Mouse (Mus musculus) forebrain, postnatal 0 days (tissue): ENCODE results near the gene Gm973. TPM values are rescaled to one million over a fixed set of nuclear protein-coding genes. Genes with fewer than 3 reads are reported as not detected.

ENCODE experiments used
- ATAC-seq: fragments of 200-750 bp; cut with Nextera tagmentation; 2 replicates; pipeline ENCODE4 v1.8.0; 2017; ENCODE audit warnings: mild to moderate bottlenecking, moderate library complexity
- DNase-seq: peaks from one replicate; pipeline ENCODE4 v3.0.0-alpha.2; 2015
- H3K27ac ChIP-seq: fragments of 300-500 bp; sonication (generic); 2 replicates; pipeline ENCODE4 v1.5.1; 2014; ENCODE audit warnings: low read depth, mild to moderate bottlenecking, antibody characterized with exemption, low read length, moderate library complexity, mixed read lengths
- H3K27me3 ChIP-seq: fragments of 300-500 bp; sonication (generic); 2 replicates; pipeline ENCODE4 v1.6.1; 2014; ENCODE audit warnings: mild to moderate bottlenecking, low read length, mixed read lengths; ENCODE audit not compliant: insufficient read depth
- H3K36me3 ChIP-seq: fragments of 300-500 bp; sonication (generic); 2 replicates; pipeline ENCODE4 v1.6.1; 2014; ENCODE audit warnings: mild to moderate bottlenecking, moderate library complexity; ENCODE audit not compliant: insufficient read depth
- H3K4me1 ChIP-seq: fragments of 300-500 bp; sonication (generic); 2 replicates; pipeline ENCODE4 v1.6.1; 2014; ENCODE audit warnings: antibody characterized with exemption; ENCODE audit not compliant: insufficient read depth
- H3K4me2 ChIP-seq: fragments of 300-500 bp; sonication (generic); 2 replicates; pipeline ENCODE4 v1.6.1; 2014; ENCODE audit warnings: low read depth, mild to moderate bottlenecking, moderate library complexity
- H3K4me3 ChIP-seq: fragments of 300-500 bp; sonication (generic); 2 replicates; pipeline ENCODE4 v1.5.1; 2014; ENCODE audit warnings: low read depth, low read length, mixed read lengths
- H3K9ac ChIP-seq: fragments of 300-500 bp; sonication (generic); 2 replicates; pipeline ENCODE4 v1.6.1; 2014; ENCODE audit warnings: mild to moderate bottlenecking
- H3K9me3 ChIP-seq: fragments of 300-500 bp; sonication (generic); 2 replicates; pipeline ENCODE4 v1.6.1; 2016; ENCODE audit warnings: low read length
- CTCF ChIP-seq: sonication (generic); IDR thresholded peaks from 2 replicates; pipeline ENCODE4 v1.5.1; 2016; ENCODE audit warnings: antibody characterized with exemption, control low read depth, low read depth
- WGBS: fragments of 180-500 bp; shearing (Covaris S2); extraction: QIAGEN DNeasy Blood & Tissue Kit; methylation state at CpG from one replicate; pipeline ENCODE4 v1.1.7; 2014; 5-methylcytosine and 5-hydroxymethylcytosine counted together
- polyA plus RNA-seq: library from polyadenylated mRNA; unstranded; fragments of >200 nt; fragmentation: Nextera tagmentation; extraction: Ambion mirVana; gene quantifications from 2 replicates; pipeline ENCODE4 v1.2.1, GENCODE M21; 2015
- total RNA-seq: library from RNA; depleted of rRNA; stranded (reverse); fragments of >200 nt; gene quantifications from 2 replicates; pipeline ENCODE4 v1.2.3, GENCODE M21; 2014

Gm973 gene
- total and polyA plus RNA-seq, 2 experiments from 2014 or later, result 5.4 to 13.8 TPM

DNA sequence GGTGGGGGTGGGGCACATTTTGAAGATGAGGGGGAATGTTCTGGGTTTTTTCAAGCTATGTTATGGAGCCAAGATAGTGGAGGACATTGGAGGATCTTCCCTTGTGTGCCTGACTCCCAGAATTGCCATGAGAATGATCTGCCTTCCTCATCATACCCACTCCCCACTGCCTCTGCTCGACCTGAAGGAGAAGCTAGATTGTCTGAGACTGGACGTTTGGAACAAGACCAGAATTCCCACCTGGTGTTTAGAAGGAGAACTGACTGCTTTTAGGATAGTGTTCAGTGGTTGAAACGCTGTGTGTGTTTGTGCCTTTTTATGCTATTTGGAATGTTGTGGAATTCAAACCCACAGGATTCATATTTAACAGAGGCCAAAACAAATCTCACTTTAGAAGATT, 8.7 kb downstream of the Gm973 start:
- Histone ChIP-seq H3K9me3 (no peaks in the 10 kb centered on the region), H3K27ac (no peak overlapping the region), H3K4me1 (no peaks in the 10 kb centered on the region; the same call in 1 of the 2 replicates), H3K27me3 (no peaks in the 10 kb centered on the region), H3K4me3 (no peak overlapping the region), H3K36me3 (no peaks in the 10 kb centered on the region), H3K9ac (no peak overlapping the region), H3K4me2 (no peak overlapping the region)
- WGBS, result 57% methylated on average over 3 of the region's 3 CpGs
- TF ChIP-seq CTCF, result no peak
- ATAC-seq, result no peak
- no peak for DNase-seq

DNA sequence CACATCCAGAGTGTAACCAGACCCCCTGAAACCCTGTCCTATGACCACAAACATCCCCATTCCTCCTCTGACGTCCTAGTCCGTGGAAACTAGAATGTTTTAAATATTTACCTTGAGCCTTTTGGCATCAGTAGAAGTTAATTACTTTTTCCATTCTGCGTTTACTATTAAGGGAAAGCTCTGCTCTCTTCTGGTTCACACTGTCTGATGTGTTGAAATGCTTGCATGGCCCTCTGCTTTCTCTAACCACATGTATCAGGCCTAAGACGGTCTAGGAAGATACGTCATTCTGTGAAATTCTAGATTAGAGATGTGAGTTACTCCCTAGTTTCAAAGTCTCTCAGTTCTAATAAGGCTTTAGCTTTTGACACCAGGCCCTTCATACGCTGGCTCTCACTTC, 11.2 kb downstream of the Gm973 start:
- H3K36me3 ChIP-seq, result no peaks in the 10 kb centered on the region
- 96% methylated on average over 6 of the region's 6 CpGs for whole genome bisulfite sequencing
- ATAC-seq (no peak), DNase-seq (no peak)
- no peaks in the 10 kb centered on the region for H3K9me3 ChIP-seq
- no peak overlapping the region for H3K9ac ChIP-seq
- no peak overlapping the region for H3K27ac ChIP-seq
- no peak overlapping the region for H3K4me3 ChIP-seq
- H3K4me2 ChIP-seq, result no peak overlapping the region
- TF ChIP-seq CTCF, result no peak
- no peaks in the 10 kb centered on the region; the same call in 1 of the 2 replicates for H3K4me1 ChIP-seq
- no peaks in the 10 kb centered on the region for H3K27me3 ChIP-seq

DNA sequence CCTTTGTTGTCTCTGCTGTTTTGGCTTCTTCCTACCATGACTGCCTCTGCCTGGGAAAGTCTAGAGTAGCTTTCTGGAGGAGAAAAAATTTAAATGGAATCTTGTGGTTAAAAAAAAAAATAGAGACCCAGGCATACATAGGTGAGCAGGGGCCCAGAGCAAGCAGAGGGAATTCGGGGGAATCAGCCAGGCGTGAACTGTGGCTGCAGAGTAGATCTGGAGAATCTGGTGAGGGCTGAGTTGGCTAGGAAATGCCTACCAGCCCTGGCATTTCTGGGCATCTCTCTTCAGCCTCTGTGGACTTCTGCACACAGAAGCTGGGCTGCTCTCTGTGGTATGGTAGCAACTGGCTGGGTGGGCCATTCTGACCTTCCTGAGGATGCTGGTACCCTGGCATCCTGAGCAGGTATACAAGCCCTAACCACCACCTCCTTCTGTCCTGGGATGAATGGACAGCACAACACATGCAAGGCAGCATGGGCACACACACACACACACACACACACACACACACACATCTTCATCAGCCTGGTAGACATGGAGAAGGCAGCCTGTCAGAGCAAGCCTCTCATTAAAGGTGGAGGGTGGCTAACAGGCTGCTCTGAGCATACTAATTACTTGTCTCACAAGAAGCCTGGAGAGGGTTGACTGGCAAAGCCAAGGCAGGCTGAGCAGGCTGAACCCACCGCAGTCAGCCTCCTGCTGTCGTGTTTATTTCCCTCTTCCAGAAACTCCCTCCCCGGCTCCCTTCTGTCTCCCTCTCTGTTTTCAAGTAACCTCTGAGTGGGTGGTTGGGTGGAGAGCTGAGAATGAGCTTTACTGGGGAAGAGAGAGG, 19.1 kb downstream of the Gm973 start:
- 20% methylated on average over 5 of the region's 5 CpGs for WGBS
- H3K4me2 ChIP-seq, result no peak overlapping the region
- no peaks in the 10 kb centered on the region for H3K9me3 ChIP-seq
- peak; percentile 80 for DNase-seq
- peak; percentile 98 for ATAC-seq
- peak overlapping the region; percentile 89 for H3K27ac ChIP-seq
- H3K9ac ChIP-seq, result no peak overlapping the region
- TF ChIP-seq CTCF, result no peak
- no peaks in the 10 kb centered on the region for H3K36me3 ChIP-seq
- H3K4me1 ChIP-seq, result peaks cover 15% of the 10 kb centered on the region
- no peak overlapping the region for H3K4me3 ChIP-seq
- H3K27me3 ChIP-seq, result no peaks in the 10 kb centered on the region

DNA sequence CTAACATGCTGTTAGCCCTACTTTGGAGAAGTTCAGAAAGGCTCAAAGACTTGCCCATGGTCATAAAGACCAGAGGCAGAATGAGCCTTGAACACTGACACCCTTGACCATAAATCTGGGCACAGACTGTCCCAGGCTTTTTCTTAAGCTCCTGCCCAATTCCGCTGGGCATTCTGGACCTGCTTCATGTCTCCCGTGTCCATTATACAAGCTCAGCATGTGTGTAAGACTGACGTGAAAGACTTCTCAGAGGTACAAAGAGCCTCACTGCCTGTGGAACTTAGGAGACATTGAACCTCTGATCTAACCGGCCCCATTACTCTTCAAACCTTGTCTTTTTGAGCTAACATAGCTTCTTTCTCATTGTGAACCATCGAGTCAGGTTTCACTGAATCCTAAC, 22.3 kb downstream of the Gm973 start:
- no peak for ATAC-seq
- no peak for TF ChIP-seq CTCF
- WGBS, result 82% methylated on average over 5 of the region's 5 CpGs
- Histone ChIP-seq H3K4me3 (no peak overlapping the region), H3K9me3 (no peaks in the 10 kb centered on the region), H3K27ac (no peak overlapping the region), H3K36me3 (no peaks in the 10 kb centered on the region), H3K9ac (no peak overlapping the region), H3K4me1 (peaks cover 15% of the 10 kb centered on the region), H3K27me3 (no peaks in the 10 kb centered on the region), H3K4me2 (no peak overlapping the region)
- DNase-seq, result no peak

DNA sequence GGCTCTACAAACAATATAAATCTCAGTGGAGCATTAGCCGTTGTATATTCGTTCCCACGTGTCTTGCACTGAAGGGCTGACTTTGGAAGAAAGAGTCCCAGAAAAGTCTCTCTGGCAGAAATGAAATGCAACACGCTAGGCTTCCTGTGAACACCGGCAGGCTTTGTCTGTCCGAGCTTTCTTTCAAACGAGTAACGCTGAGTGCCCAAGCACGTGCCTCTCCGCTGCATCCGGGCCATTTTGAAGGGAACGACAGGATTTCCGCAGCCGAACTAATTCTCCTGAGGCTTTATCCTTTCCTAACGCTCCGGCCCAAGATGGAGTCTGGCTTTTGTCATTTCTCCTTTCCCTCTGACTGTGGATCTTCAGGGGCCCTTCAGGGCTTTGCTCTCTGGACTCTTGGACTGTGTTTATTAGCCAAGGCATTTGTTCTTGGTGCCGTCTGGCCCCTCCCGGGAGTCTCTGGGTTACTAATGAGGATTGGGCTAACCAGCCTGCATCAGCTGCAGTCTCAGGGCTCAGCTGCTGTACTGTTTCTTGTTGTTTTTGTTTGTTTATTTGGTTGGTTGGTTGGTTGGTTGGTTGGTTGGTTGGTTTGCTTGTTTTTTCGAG, 24.6 kb downstream of the Gm973 start:
- no peak for DNase-seq
- WGBS, result 42% methylated on average over 19 of the region's 19 CpGs
- Histone ChIP-seq H3K4me1 (peaks cover 7% of the 10 kb centered on the region; the same call in 1 of the 2 replicates), H3K27ac (no peak overlapping the region), H3K9me3 (no peaks in the 10 kb centered on the region), H3K27me3 (no peaks in the 10 kb centered on the region), H3K4me3 (no peak overlapping the region), H3K4me2 (no peak overlapping the region), H3K9ac (no peak overlapping the region), H3K36me3 (no peaks in the 10 kb centered on the region)
- ATAC-seq, result no peak
- no peak for TF ChIP-seq CTCF

DNA sequence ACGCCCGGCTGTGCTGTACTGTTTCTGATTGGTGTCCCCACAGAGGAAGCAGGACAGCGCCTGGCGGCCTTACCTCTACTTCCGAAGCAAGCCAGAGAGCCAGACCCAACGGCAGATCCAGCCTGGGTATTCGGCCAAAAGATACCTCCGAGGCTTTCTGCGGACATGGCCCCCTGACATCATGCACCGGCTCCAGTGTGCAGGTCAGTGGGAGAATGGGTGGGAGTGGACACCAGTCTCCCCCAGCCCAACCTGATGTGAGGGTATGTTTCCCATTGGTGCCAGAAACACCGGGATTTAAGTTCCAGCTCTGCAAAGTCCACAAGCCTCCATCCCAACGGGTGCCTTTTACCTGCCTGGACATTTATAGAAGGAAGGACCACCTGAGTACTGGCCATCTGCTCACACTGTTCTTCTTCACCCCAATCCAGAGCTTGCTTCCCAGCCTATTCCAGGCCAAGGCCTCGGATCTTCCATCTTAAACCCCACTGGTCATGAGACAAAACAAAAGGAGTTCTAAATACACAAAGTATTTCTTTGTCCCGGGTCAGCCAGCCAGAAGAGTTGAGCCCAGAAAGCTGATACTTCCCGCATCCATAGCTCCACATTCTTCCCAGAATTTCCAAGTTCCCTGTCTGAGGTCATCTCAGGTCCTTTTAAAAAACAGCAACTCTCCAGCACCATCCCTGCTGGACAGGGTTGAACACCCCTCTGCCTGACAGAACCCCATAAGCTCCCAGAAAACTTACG, 25.4 kb downstream of the Gm973 start:
- DNase-seq (no peak), ATAC-seq (no peak)
- Histone ChIP-seq H3K27me3 (no peaks in the 10 kb centered on the region), H3K4me2 (no peak overlapping the region), H3K36me3 (no peaks in the 10 kb centered on the region), H3K9ac (no peak overlapping the region), H3K9me3 (no peaks in the 10 kb centered on the region), H3K27ac (no peak overlapping the region), H3K4me3 (no peak overlapping the region), H3K4me1 (peaks cover under 1% of the 10 kb centered on the region; the same call in 1 of the 2 replicates)
- 82% methylated on average over 16 of the region's 16 CpGs for WGBS
- TF ChIP-seq CTCF, result no peak
